Mouse (Mus musculus): Measurements from ENCODE around the gene Cib1.

Cib1 gene

GRCm38 (mm10) chr7:80201888-80202540 lies 30.6 kb downstream of the Cib1 start:
- no peak for DNase-seq (ENCODE audit: low read depth, low spot score)

GRCm38 (mm10) chr7:80200963-80201539 lies 31.6 kb downstream of the Cib1 start:
- DNase-seq (ENCODE audit: low read depth, low spot score) = no peak

DNA sequence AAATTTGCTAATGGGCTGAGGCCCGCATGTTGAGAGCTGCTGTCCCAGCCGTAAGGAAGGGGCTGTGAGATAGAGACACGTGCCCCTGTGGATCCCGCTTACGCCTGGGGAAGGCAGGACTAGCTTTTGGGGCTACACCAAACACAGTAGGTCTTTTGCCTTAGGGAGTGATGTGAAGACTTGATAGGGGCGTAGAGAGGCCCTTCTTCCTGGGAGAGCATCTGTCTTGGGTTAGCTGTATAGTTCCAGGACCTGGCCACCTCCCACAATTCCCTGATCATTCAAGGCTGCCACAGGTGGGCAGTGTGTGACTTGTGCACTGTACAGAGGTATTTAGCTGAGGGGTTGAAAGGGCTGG lies 32.0 kb downstream of the Cib1 start:
- DNase-seq (ENCODE audit: low read depth, low spot score) = no peak

GRCm38 (mm10) chr7:80199851-80200587 lies 32.6 kb downstream of the Cib1 start:
- no peak for DNase-seq (ENCODE audit: low read depth, low spot score)

DNA sequence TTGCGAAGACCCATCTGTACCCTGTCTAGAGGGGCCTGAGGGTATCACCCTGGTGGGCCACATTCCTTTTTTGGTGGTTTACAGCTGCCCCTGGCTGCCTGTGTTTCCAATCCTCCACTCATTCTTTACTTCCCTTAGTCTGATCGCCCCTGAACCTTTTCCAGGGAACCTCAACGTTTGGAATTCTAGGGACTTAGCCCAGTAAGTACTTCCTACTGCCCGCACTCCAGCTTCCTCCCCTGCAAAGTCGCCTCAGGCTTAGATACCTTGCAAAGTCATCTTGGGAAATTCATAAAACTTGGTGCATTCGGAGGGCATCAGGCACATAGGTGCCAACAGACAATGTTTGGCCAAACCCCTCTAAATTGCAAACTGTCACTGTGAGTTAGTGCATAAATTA lies 33.3 kb downstream of the Cib1 start:
- DNase-seq (ENCODE audit: low read depth, low spot score) = no peak

- DNase-seq (ENCODE audit: low read depth, low spot score) = no peak
Measured at GRCm38 (mm10) chr7:80198863-80199262, 33.8 kb downstream of the Cib1 start.

GRCm38 (mm10) chr7:80197941-80198778 lies 34.5 kb downstream of the Cib1 start:
- peak; percentile 86 for DNase-seq (ENCODE audit: low read depth, low spot score)

- no peak for DNase-seq (ENCODE audit: low read depth, low spot score)
Measured at GRCm38 (mm10) chr7:80197371-80197770, 35.2 kb downstream of the Cib1 start.

DNA sequence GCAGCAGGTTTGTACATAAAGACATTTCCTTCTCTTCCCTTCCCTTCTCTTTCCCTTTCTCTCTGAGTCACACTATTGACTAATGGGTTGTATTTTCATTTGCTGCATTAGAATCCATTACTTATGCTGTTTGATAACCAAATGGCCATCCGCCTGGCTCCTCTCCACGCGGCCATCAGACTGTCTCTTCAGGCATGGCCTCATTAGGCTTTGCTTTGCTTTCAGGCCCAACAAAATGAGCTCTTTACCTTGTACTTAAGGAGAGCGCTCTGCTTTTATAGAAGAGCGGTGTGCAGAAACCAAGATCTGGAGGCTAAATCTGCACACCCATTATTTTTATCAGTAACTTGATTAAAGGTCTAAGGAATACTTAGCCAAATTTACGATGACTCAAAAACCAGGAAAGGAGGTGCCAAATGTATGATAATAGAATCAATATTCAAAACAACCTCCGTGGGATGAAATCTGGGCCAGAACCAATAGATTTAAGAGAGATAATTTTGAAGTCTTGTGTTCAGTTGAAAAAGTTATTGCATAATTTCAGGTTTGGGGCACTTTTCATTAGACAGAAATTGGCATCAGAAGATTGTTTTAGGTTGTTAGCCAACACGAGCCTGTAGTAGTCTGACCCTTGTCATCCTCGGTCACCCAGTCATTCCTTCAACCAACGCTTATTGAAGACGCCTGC lies 36.9 kb downstream of the Cib1 start:
- DNase-seq (ENCODE audit: low read depth, low spot score) = no peak

- no peak for DNase-seq (ENCODE audit: low read depth, low spot score)
Measured at GRCm38 (mm10) chr7:80195146-80195545, 37.5 kb downstream of the Cib1 start.

DNA sequence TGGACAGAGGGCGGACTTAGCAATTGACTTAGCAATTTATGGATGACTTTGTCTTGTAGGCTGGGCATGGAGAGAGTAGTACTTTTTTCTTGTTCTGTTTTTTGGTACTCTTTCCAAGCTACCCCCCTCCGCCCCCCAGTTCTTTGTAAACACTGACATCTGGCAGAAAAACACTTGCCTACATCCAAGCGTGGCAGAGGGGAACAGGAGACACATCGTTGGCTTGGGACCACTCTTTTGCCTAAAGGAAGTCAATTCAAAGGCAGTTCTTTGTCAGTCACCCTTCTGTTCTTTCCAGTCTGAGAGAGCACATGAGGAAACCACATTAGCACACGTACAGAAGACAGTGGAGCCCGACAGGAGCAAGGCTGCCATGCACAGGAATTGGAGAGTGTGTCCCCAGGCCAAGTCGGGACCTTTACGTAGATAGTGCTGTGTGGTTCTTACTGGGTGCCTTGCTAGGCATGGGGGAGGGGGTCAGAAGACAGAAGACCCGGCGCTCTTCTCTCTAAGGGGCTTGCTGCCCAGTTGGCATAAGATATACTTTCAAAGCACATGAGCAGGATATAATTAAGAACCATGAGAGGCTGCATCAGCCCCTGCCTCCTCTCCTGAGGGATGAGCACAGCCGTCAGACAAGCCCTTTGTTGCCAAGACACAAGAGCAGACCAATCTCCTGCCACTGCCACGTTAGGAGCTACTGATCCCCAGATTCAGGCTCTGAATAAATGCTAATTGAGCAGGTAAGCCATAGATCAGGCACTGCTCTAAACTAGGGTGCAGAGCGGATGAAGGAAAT lies 38.5 kb downstream of the Cib1 start:
- no peak for DNase-seq (ENCODE audit: low read depth, low spot score)

- DNase-seq (ENCODE audit: low read depth, low spot score) = peak; percentile 87
Measured at GRCm38 (mm10) chr7:80192226-80193061, 40.2 kb downstream of the Cib1 start.

- DNase-seq (ENCODE audit: low read depth, low spot score) = no peak
Measured at GRCm38 (mm10) chr7:80191455-80191854, 41.2 kb downstream of the Cib1 start.

DNA sequence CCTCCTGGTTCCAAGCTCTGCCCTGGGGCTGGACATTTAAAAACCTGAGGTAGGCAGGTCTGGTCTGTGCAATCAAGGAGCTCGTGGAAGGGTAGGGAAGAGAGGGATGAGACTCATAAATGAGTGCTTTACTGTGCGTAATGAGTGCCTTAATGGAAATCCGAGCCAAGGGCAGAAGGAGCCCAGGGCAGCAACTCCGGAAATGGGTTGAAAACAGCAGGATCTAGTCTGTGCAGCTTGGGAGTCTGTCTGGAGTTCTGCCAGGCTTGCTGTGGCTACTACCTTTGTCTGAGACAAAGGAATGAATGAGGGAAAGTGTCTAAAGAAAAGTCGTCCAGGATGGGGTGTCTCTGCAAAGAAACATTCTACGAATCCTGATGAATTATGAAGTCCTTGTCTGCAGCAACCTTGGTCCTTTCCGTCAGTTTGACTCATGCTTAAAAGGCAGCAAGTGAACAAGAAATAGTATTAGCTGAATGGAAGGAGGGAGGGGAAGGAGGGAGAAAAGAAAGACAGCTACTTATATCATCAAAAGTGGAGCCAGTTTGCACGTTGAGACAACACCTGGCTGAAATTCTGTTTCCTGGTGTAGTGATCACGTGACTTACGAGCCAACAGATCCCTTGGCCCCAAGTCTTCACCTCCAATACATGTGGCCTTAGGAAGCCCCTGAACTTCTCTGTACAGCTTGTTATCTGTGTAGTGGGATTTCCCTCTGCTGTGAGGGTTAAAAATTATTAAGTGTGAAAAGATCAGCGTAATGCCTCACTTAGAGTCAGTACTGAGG lies 43.3 kb downstream of the Cib1 start:
- no peak for DNase-seq (ENCODE audit: low read depth, low spot score)

DNA sequence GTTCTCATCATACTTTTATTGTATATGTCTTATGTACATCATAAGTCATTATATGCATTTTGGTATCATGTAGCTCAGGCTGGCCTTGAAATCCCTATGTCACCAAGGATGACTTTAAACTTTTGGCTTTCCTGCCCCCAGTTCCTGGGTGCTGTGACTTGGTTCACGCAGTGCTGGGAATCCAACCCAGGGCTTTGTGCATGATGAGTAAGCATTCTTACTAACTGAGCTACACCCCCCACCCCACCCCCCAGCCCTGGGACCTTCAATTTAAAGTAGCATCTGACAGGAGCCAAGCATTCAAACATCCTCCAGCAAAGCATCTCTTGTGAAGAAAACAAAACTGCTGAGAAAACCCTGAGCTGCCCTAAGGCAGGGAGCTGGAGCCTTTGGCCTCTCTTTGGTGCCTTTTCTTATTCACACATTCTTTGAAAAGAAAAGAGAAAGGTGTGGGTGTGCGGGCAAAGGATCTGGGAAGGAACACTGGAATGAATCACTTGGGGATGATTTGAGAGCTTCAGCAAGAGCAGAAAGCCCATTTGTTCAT lies 44.0 kb downstream of the Cib1 start:
- DNase-seq (ENCODE audit: low read depth, low spot score) = no peak

- DNase-seq (ENCODE audit: low read depth, low spot score) = no peak
Measured at GRCm38 (mm10) chr7:80187501-80187900, 45.1 kb downstream of the Cib1 start.

DNA sequence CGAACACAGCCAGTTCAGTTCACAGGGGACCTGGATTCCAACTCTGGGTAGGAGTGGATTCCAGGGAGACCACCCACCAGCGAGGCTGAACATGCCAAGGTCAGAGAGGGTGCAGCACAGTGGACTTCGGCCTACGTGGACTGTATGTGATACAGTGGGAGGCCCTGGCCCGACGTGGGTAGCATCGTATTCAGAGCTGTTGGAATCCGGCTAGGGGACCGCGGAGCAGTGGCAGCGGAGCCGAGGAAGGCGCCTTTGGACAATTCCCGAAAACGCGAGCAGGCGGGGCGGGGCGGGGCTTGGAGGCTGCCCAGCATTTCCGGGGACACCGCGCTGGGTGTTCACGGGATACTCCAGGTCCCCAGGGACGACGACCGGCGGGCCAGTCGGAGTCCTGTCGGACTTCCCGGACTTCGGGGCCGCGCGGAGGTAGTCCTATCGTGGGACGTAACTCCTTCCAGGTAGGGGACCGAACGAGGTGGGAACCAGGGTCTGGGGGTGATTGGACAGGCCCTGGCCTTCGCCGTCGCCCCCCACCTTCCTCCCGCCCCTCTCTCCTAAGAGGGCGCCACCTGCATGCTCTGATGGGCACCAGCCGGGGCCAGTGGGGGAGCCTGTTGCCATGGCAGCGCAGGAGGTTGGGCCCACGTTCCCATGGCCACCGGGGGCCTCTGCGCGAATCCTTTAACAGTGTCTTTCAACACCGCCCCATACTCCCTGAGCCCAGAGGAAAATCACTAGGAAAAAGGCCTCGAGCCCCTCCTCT lies 45.9 kb downstream of the Cib1 start, which contains the start of gene Sema4b:
TSS of gene Sema4b (plus strand) at position 311 of the 766 bp plus-strand sequence.
- DNase-seq (ENCODE audit: low read depth, low spot score) = peak; percentile 61

- DNase-seq (ENCODE audit: low read depth, low spot score) = no peak
Measured at GRCm38 (mm10) chr7:80186021-80186420, 46.6 kb downstream of the Cib1 start.
